Mouse (Mus musculus) embryonic facial prominence, embryonic 11.5 days (tissue): ENCODE data around the gene Yif1a. TPM values are rescaled to one million over a fixed set of nuclear protein-coding genes. Genes with fewer than 3 reads are reported as not detected.

Source experiments
- ATAC-seq: fragments of 200-750 bp; cut with Nextera tagmentation; replicated peaks from 2 replicates; pipeline ENCODE4 v1.8.0; 2017; ENCODE audit warnings: low read depth; ENCODE audit not compliant: insufficient number of reproducible peaks, low FRiP score, low TSS enrichment
- DNase-seq: peaks from one replicate; pipeline ENCODE4 v3.0.0-alpha.2; 2015; ENCODE audit warnings: low spot score
- H3K27ac ChIP-seq: fragments of 300-500 bp; sonication (generic); replicated peaks from 2 replicates; pipeline ENCODE4 v1.5.1; 2014; ENCODE audit warnings: mild to moderate bottlenecking, low read depth, low read length, control low read depth
- H3K27me3 ChIP-seq: fragments of 300-500 bp; sonication (generic); 2 replicates; pipeline ENCODE4 v1.6.1; 2014; ENCODE audit warnings: mild to moderate bottlenecking, low read length, moderate library complexity, mixed read lengths; ENCODE audit not compliant: control insufficient read depth, insufficient read depth
- H3K36me3 ChIP-seq: fragments of 300-500 bp; sonication (generic); replicated peaks from 2 replicates; pipeline ENCODE4 v1.6.1; 2014; ENCODE audit warnings: low read depth, mild to moderate bottlenecking, low read length, moderate library complexity, mixed read lengths; ENCODE audit not compliant: control insufficient read depth, insufficient read depth
- H3K4me1 ChIP-seq: fragments of 300-500 bp; sonication (generic); 2 replicates; pipeline ENCODE4 v1.6.1; 2014; ENCODE audit warnings: low read length, mixed read lengths; ENCODE audit not compliant: control insufficient read depth, insufficient read depth
- H3K4me2 ChIP-seq: fragments of 300-500 bp; sonication (generic); 2 replicates; pipeline ENCODE4 v1.6.1; 2014; ENCODE audit warnings: low read depth, mild to moderate bottlenecking, control low read depth, low read length, moderate library complexity
- H3K4me3 ChIP-seq: fragments of 300-500 bp; sonication (generic); 2 replicates; pipeline ENCODE4 v1.5.1; 2014; ENCODE audit warnings: low read depth, low read length, control low read depth
- H3K9ac ChIP-seq: fragments of 300-500 bp; sonication (generic); replicated peaks from 2 replicates; pipeline ENCODE4 v1.6.1; 2014; ENCODE audit warnings: mild to moderate bottlenecking, control low read depth, low read length
- H3K9me3 ChIP-seq: fragments of 300-500 bp; sonication (generic); replicated peaks from 2 replicates; pipeline ENCODE4 v1.6.1; 2016; ENCODE audit warnings: mild to moderate bottlenecking, low read length, inconsistent platforms, mixed read lengths; ENCODE audit not compliant: control insufficient read depth
- WGBS: fragments of 180-500 bp; shearing (Covaris S2); extraction: QIAGEN DNeasy Blood & Tissue Kit; methylation state at CpG from one replicate; pipeline ENCODE4 v1.1.7; 2014; 5-methylcytosine and 5-hydroxymethylcytosine counted together
- polyA plus RNA-seq: library from polyadenylated mRNA; unstranded; fragments of >200 nt; fragmentation: Nextera tagmentation; extraction: Ambion mirVana; gene quantifications from 2 replicates; pipeline ENCODE4 v1.2.1, GENCODE M21; 2014

Gene Yif1a
- polyA plus RNA-seq, 1 experiment from 2014 or later = 62.8 TPM

DNA sequence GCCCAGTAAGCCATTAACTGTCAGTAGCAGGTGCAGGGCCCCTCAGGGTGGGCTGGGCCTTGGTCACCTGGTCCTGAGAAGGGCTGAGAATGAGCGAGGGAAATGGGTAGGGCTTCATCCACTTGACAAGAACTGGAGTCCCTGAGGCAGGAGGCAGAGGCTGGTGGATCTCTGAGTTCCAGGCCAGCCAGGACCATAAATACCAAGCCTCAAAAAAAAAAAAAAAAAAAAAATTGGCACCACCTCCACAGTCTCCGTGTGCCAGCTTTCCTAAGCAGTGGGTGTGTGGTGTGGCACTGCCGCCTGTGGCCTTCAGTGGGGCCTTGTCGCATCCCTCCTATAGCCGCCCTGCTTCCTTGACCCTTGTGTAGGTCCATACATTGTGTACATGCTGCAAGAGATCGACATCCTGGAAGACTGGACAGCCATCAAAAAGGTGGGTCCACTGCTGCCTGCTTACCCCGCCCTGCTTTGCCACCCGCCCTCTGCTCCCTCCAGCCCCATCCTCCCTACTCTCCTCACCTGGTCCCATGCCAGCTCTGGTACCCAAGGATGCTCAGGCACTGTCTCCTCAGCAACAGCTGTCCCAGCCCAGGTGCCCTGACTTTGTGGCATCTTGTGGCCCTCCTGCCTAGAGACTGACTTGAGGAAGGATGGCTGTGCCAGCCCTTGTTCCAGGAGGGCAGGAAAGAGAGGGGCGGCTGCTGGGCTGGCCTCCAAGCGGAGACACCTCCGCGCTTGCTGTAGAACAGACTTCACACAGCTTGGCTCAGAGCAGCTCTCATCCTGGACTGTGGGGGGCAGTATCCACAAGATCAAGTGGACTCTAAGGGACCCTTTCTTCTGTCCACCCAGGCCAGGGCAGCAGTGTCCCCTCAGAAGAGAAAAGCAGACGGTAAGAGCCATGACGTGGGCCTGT, 39.9 kb upstream of the Yif1a start:
- Histone ChIP-seq H3K4me1 (peaks cover 3% of the 10 kb centered on the region), H3K9me3 (no peaks in the 10 kb centered on the region), H3K4me3 (no peak overlapping the region), H3K27me3 (peaks cover 20% of the 10 kb centered on the region), H3K4me2 (no peak overlapping the region), H3K9ac (no peak overlapping the region), H3K27ac (no peak overlapping the region), H3K36me3 (peaks cover 2% of the 10 kb centered on the region)
- WGBS = 86% methylated on average over 14 of the region's 14 CpGs
- no peak for DNase-seq
- ATAC-seq = no peak

DNA sequence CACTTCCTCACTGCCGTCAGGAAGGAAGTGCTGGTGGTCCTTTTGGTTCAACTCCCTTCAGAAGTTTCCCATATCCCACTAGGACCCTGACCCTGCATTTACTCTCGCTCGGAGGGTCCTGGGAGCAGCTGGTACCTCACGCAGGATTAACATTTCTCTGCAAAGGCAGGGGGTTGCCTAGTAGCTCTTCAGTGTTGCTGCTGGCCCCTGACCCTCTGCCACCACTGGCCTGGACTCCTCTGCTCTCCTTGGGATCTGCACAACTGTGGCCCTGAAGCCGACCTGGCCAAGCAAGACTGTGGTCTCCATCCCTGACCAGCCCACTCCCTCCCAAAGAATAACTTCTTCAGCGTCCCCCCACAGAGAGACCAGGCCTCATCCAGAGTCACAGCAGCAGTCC, 39.0 kb upstream of the Yif1a start:
- DNase-seq = no peak
- Histone ChIP-seq H3K4me1 (peaks cover 3% of the 10 kb centered on the region), H3K4me3 (no peak overlapping the region), H3K9ac (no peak overlapping the region), H3K4me2 (no peak overlapping the region), H3K36me3 (peaks cover 2% of the 10 kb centered on the region), H3K9me3 (no peaks in the 10 kb centered on the region), H3K27ac (no peak overlapping the region), H3K27me3 (peaks cover 23% of the 10 kb centered on the region)
- 74% methylated on average over 6 of the region's 6 CpGs for WGBS
- no peak for ATAC-seq

DNA sequence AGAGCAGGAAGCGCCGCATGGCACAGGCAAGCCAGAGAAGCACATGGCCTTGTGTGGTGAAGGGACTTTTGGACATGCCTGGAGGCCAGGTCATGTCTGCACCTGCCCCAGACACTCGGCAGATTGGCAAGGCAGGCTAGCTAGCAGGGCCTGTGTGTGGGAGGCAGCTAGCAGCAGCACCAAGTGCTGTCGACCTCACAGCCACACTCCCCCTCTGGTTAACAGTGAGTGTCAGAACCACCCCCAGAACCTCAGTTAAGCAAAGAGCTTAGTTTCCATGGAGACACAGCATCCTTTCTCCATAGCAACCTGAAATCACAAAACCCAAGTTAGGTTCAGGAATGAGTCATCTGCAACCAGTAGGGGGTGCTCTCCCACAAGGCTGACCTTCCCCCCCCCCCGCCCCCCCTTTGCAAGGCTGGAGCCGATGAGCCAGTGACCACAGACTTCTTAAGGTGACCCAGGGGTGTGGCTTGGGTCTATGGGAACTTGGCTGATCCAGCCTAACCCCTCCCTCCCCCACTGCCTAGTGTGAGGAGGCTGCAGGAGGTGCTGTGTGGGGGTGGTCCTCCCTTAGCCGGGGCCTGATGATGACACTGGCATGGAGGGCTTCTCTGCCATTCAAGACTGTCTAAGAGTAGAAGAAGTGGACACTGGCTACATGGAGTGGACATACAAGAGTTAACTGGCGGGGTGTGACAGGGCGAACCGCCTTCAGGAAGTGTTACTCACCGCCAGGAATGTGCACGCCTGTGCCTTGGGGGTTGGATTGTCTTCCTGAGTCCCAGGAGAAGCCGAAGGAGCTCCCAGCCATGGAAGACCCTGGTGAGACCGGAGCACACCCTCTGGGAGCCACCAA, 38.1 kb upstream of the Yif1a start, which contains the start of gene Rin1:
Gene Rin1 (plus strand): TSS at position 435 of the 859 bp plus-strand sequence.
- ATAC-seq = 0 out of 2 replicates have a peak, but pooled peaks have one; percentile 16
- no peaks in the 10 kb centered on the region for H3K9me3 ChIP-seq
- peak within 1 kb of the TSS; percentile 22; the same call in 1 of the 2 replicates for H3K9ac ChIP-seq
- H3K27ac ChIP-seq = no peak within 1 kb of the TSS
- peak within 1 kb of the TSS; percentile 26 for H3K4me2 ChIP-seq
- 16% methylated on average over 13 of the region's 14 CpGs for WGBS
- peaks cover 3% of the 10 kb centered on the region for H3K4me1 ChIP-seq
- DNase-seq = peak; percentile 71
- peaks cover 2% of the 10 kb centered on the region for H3K36me3 ChIP-seq
- H3K4me3 ChIP-seq = peak within 1 kb of the TSS; percentile 7; the same call in 1 of the 2 replicates
- peaks cover 23% of the 10 kb centered on the region for H3K27me3 ChIP-seq

DNA sequence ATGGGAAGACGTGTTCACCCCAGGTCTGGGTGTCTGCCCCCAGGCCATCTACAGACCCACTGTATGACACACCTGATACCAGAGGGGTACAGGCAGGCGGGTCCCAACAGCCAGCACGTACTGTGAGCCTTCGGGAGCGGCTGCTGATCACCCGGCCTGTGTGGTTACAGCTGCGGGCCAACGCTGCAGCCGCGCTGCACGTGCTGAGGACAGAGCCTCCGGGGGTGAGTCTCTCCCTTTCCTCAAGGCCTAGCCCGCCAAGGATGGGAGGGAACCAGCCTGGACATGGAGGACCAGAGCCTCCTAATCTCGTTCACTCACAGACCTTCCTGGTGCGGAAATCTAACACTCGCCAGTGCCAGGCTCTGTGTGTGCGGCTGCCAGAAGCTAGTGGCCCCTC, 37.3 kb upstream of the Yif1a start:
- Histone ChIP-seq H3K9ac (peak overlapping the region; percentile 22; the same call in 1 of the 2 replicates), H3K4me2 (peak overlapping the region; percentile 26), H3K9me3 (no peaks in the 10 kb centered on the region), H3K4me1 (peaks cover 3% of the 10 kb centered on the region), H3K4me3 (peak overlapping the region; percentile 7; the same call in 1 of the 2 replicates), H3K27ac (no peak overlapping the region), H3K36me3 (peaks cover 2% of the 10 kb centered on the region), H3K27me3 (peaks cover 23% of the 10 kb centered on the region)
- ATAC-seq (0 out of 2 replicates have a peak, but pooled peaks have one; percentile 14), DNase-seq (no peak)
- WGBS = 2% methylated on average over 17 of the region's 17 CpGs

DNA sequence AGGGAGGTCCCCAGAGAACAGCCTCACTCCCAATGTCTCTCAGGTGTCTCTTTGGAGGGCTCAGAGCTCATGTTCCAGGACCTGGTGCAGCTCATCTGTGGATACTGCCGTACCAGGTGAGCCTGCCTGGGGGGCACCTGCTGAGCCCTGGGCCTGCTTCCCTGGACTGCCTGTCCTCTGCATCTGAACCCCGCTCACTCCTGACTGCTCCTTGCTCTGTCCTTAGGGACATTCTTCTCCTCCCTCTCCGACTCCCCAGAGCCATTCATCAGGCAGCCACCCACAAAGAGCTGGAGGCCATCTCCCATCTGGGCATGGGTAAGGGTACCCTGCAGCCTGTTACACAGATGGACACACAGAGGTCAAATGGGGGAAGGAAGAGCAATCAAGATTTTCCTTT, 36.8 kb upstream of the Yif1a start:
- ATAC-seq (no peak), DNase-seq (no peak)
- H3K4me1 ChIP-seq = peaks cover 3% of the 10 kb centered on the region
- H3K36me3 ChIP-seq = peaks cover 2% of the 10 kb centered on the region
- H3K9me3 ChIP-seq = no peaks in the 10 kb centered on the region
- 47% methylated on average over 3 of the region's 3 CpGs for WGBS
- H3K27me3 ChIP-seq = peaks cover 23% of the 10 kb centered on the region
- peak overlapping the region; percentile 13 for H3K4me2 ChIP-seq
- H3K4me3 ChIP-seq = peak overlapping the region; percentile 7; the same call in 1 of the 2 replicates
- peak overlapping the region; percentile 22; the same call in 1 of the 2 replicates for H3K9ac ChIP-seq
- H3K27ac ChIP-seq = no peak overlapping the region

DNA sequence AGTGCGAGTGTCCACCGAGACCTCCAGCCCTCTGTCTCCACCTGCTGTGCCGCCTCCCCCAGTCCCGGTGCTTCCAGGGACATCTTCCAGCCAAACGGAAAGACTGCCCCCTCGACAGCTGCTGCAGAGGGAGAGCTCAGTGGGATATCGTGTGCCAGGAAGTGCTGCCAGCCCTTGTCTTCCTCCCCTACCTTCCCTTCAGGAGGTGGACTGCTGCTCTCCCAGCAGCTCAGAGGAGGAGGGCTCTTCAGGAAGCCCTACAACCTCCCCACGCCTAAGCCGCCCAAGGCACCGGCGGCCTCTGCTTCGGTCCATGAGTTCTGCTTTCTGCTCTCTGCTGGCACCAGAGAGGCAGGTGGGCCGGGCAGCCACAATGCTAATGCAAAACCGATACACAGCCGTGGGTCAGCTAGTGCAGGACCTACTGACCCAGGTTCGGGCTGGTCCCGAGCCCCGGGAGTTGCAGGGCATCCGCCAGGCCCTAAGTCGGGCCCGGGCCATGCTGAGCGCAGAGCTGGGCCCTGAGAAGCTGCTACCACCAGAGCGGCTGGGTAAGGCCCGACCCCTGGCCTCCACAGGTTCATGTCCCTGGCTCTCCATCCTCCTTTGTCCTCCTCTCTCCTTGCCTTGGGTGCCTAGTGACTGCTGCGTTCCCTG, 36.0 kb upstream of the Yif1a start:
- Histone ChIP-seq H3K27me3 (peaks cover 23% of the 10 kb centered on the region), H3K4me1 (peaks cover 3% of the 10 kb centered on the region), H3K4me2 (no peak overlapping the region; the same call in 1 of the 2 replicates), H3K4me3 (no peak overlapping the region), H3K9ac (no peak overlapping the region; the same call in 1 of the 2 replicates), H3K9me3 (no peaks in the 10 kb centered on the region), H3K36me3 (peaks cover 2% of the 10 kb centered on the region), H3K27ac (no peak overlapping the region)
- DNase-seq (no peak), ATAC-seq (no peak)
- 26% methylated on average over 25 of the region's 25 CpGs for WGBS

DNA sequence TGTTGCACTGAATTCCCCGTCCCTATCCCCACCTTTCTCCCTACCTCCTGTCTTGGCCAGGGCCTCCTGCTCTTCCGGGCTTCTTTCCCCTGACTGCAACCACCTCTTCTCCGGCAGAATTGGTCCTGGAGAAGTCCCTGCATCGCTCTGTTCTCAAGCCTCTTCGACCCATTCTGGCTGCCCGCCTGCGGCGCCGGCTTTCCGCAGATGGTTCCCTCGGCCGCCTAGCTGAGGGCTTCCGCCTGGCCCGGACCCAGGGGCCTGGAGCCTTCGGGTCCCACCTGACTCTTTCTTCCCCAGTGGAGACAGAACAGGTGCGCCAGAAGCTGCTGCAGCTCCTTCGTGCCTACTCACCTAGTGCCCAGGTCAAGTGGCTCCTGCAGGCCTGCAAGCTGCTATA, 35.5 kb upstream of the Yif1a start:
- no peak overlapping the region for H3K9ac ChIP-seq
- no peaks in the 10 kb centered on the region for H3K9me3 ChIP-seq
- no peak overlapping the region for H3K4me3 ChIP-seq
- 60% methylated on average over 17 of the region's 17 CpGs for WGBS
- DNase-seq (no peak), ATAC-seq (no peak)
- H3K27ac ChIP-seq = no peak overlapping the region
- peaks cover 3% of the 10 kb centered on the region for H3K4me1 ChIP-seq
- peaks cover 2% of the 10 kb centered on the region for H3K36me3 ChIP-seq
- peaks cover 23% of the 10 kb centered on the region for H3K27me3 ChIP-seq
- no peak overlapping the region for H3K4me2 ChIP-seq
